Mouse (Mus musculus) liver, embryonic 15.5 days (tissue): ENCODE measurements around the gene Il2. TPM values are rescaled to one million over a fixed set of nuclear protein-coding genes. Genes with fewer than 3 reads are reported as not detected.

Source experiments
- ATAC-seq: fragments of 200-750 bp; cut with Nextera tagmentation; 2 replicates; pipeline ENCODE4 v1.8.0; 2017; ENCODE audit warnings: moderate number of reproducible peaks, mild to moderate bottlenecking, moderate library complexity; ENCODE audit not compliant: insufficient read depth
- H3K27ac ChIP-seq: fragments of 300-500 bp; sonication (generic); replicated peaks from 2 replicates; pipeline ENCODE4 v1.5.1; 2015; ENCODE audit warnings: mild to moderate bottlenecking, inconsistent platforms
- H3K27me3 ChIP-seq: fragments of 300-500 bp; sonication (generic); 2 replicates; pipeline ENCODE4 v1.6.1; 2015; ENCODE audit warnings: mild to moderate bottlenecking, inconsistent platforms
- H3K36me3 ChIP-seq: fragments of 300-500 bp; sonication (generic); replicated peaks from 2 replicates; pipeline ENCODE4 v1.6.1; 2015; ENCODE audit warnings: moderate library complexity, mild to moderate bottlenecking, inconsistent platforms
- H3K4me1 ChIP-seq: fragments of 300-500 bp; sonication (generic); replicated peaks from 2 replicates; pipeline ENCODE4 v1.6.1; 2015; ENCODE audit warnings: inconsistent platforms
- H3K4me2 ChIP-seq: fragments of 300-500 bp; sonication (generic); 2 replicates; pipeline ENCODE4 v1.6.1; 2015; ENCODE audit warnings: moderate library complexity, mild to moderate bottlenecking, inconsistent platforms
- H3K4me3 ChIP-seq: fragments of 300-500 bp; sonication (generic); replicated peaks from 2 replicates; pipeline ENCODE4 v1.5.1; 2015; ENCODE audit warnings: mild to moderate bottlenecking, inconsistent platforms
- H3K9ac ChIP-seq: fragments of 300-500 bp; sonication (generic); 2 replicates; pipeline ENCODE4 v1.6.1; 2015; ENCODE audit warnings: moderate library complexity, mild to moderate bottlenecking, inconsistent platforms
- H3K9me3 ChIP-seq: fragments of 300-500 bp; sonication (generic); replicated peaks from 2 replicates; pipeline ENCODE4 v1.6.1; 2016; ENCODE audit warnings: inconsistent platforms
- WGBS: fragments of 180-500 bp; shearing (Covaris S2); methylation state at CpG from one replicate; pipeline ENCODE4 v1.1.7; 2015; ENCODE audit warnings: mixed read lengths; ENCODE audit not compliant: insufficient replicate concordance; 5-methylcytosine and 5-hydroxymethylcytosine counted together
- polyA plus RNA-seq: library from polyadenylated mRNA; unstranded; fragments of >200 nt; fragmentation: Nextera tagmentation; extraction: Ambion mirVana; gene quantifications from 2 replicates; pipeline ENCODE4 v1.2.1, GENCODE M21; 2015

Gene Il2
- polyA plus RNA-seq, 1 experiment from 2014 or later = 0.14 TPM

GRCm38 (mm10) chr3:37146406-37146805 lies 20.6 kb upstream of the Il2 start:
- ATAC-seq = no peak
- WGBS = 10% methylated on average over 8 of the region's 8 CpGs
- no peak overlapping the region for H3K4me3 ChIP-seq
- no peak overlapping the region for H3K4me2 ChIP-seq
- no peaks in the 10 kb centered on the region for H3K27me3 ChIP-seq
- H3K36me3 ChIP-seq = no peaks in the 10 kb centered on the region
- H3K4me1 ChIP-seq = peaks cover 1% of the 10 kb centered on the region; the same call in 1 of the 2 replicates
- no peak overlapping the region for H3K9ac ChIP-seq
- no peak overlapping the region for H3K27ac ChIP-seq
- H3K9me3 ChIP-seq = no peaks in the 10 kb centered on the region

GRCm38 (mm10) chr3:37144979-37145378 lies 19.2 kb upstream of the Il2 start:
- WGBS = 23% methylated on average over 1 of the region's 1 CpGs
- no peak overlapping the region for H3K27ac ChIP-seq
- ATAC-seq = no peak
- no peak overlapping the region for H3K4me2 ChIP-seq
- H3K4me3 ChIP-seq = no peak overlapping the region
- H3K27me3 ChIP-seq = no peaks in the 10 kb centered on the region
- H3K9ac ChIP-seq = no peak overlapping the region
- H3K4me1 ChIP-seq = peaks cover 3% of the 10 kb centered on the region; the same call in 1 of the 2 replicates
- no peaks in the 10 kb centered on the region for H3K36me3 ChIP-seq
- H3K9me3 ChIP-seq = no peaks in the 10 kb centered on the region

- H3K4me3 ChIP-seq = no peak overlapping the region
- 44% methylated on average over 2 of the region's 2 CpGs for WGBS
- no peaks in the 10 kb centered on the region for H3K36me3 ChIP-seq
- H3K27me3 ChIP-seq = no peaks in the 10 kb centered on the region
- H3K9ac ChIP-seq = no peak overlapping the region
- ATAC-seq = no peak
- H3K4me1 ChIP-seq = peaks cover 3% of the 10 kb centered on the region; the same call in 1 of the 2 replicates
- no peak overlapping the region for H3K4me2 ChIP-seq
- H3K9me3 ChIP-seq = no peaks in the 10 kb centered on the region
- no peak overlapping the region for H3K27ac ChIP-seq
These were observed 16.1 kb upstream of the Il2 start for GRCm38 (mm10) chr3:37141827-37142226.

- WGBS = 57% methylated on average over 6 of the region's 6 CpGs
- H3K4me3 ChIP-seq = no peak overlapping the region
- H3K27ac ChIP-seq = no peak overlapping the region
- no peak for ATAC-seq
- peaks cover 3% of the 10 kb centered on the region; the same call in 1 of the 2 replicates for H3K4me1 ChIP-seq
- H3K36me3 ChIP-seq = no peaks in the 10 kb centered on the region
- no peaks in the 10 kb centered on the region for H3K9me3 ChIP-seq
- H3K4me2 ChIP-seq = no peak overlapping the region
- no peak overlapping the region for H3K9ac ChIP-seq
- H3K27me3 ChIP-seq = no peaks in the 10 kb centered on the region
These were observed 14.6 kb upstream of the Il2 start for GRCm38 (mm10) chr3:37140168-37140906.

GRCm38 (mm10) chr3:37139192-37139591 lies 13.4 kb upstream of the Il2 start:
- peaks cover 3% of the 10 kb centered on the region; the same call in 1 of the 2 replicates for H3K4me1 ChIP-seq
- H3K27ac ChIP-seq = no peak overlapping the region
- H3K4me2 ChIP-seq = no peak overlapping the region
- H3K9ac ChIP-seq = no peak overlapping the region
- no peak for ATAC-seq
- WGBS = 52% methylated on average over 3 of the region's 3 CpGs
- no peaks in the 10 kb centered on the region for H3K9me3 ChIP-seq
- H3K36me3 ChIP-seq = no peaks in the 10 kb centered on the region
- no peak overlapping the region for H3K4me3 ChIP-seq
- no peaks in the 10 kb centered on the region for H3K27me3 ChIP-seq

GRCm38 (mm10) chr3:37137231-37137630 lies 11.5 kb upstream of the Il2 start:
- H3K36me3 ChIP-seq = no peaks in the 10 kb centered on the region
- no peaks in the 10 kb centered on the region for H3K27me3 ChIP-seq
- no peak overlapping the region for H3K27ac ChIP-seq
- peaks cover 3% of the 10 kb centered on the region; the same call in 1 of the 2 replicates for H3K4me1 ChIP-seq
- H3K9me3 ChIP-seq = no peaks in the 10 kb centered on the region
- no peak for ATAC-seq
- H3K9ac ChIP-seq = no peak overlapping the region
- WGBS = 39% methylated on average over 4 of the region's 4 CpGs
- H3K4me3 ChIP-seq = no peak overlapping the region
- H3K4me2 ChIP-seq = no peak overlapping the region

- ATAC-seq = no peak
- Histone ChIP-seq H3K4me2 (no peak overlapping the region), H3K27ac (no peak overlapping the region), H3K4me3 (no peak overlapping the region), H3K27me3 (no peaks in the 10 kb centered on the region), H3K36me3 (no peaks in the 10 kb centered on the region), H3K4me1 (no peaks in the 10 kb centered on the region), H3K9ac (no peak overlapping the region), H3K9me3 (no peaks in the 10 kb centered on the region)
- 42% methylated on average over 2 of the region's 2 CpGs for WGBS
These were observed 3.3 kb upstream of the Il2 start for GRCm38 (mm10) chr3:37129063-37129462.

- ATAC-seq = no peak
- Histone ChIP-seq H3K27ac (no peak overlapping the region), H3K9me3 (no peaks in the 10 kb centered on the region), H3K36me3 (no peaks in the 10 kb centered on the region), H3K4me3 (no peak overlapping the region), H3K9ac (no peak overlapping the region), H3K4me2 (no peak overlapping the region), H3K27me3 (no peaks in the 10 kb centered on the region), H3K4me1 (no peaks in the 10 kb centered on the region)
- 28% methylated on average over 4 of the region's 4 CpGs for WGBS
These were observed 2.5 kb upstream of the Il2 start for GRCm38 (mm10) chr3:37128269-37128668.

- WGBS = 24% methylated on average over 4 of the region's 4 CpGs
- ATAC-seq = no peak
These were observed 403 bp upstream of the Il2 start for GRCm38 (mm10) chr3:37126162-37126561.

GRCm38 (mm10) chr3:37090721-37091120 lies 35.0 kb downstream of the Il2 start:
- no peaks in the 10 kb centered on the region for H3K9me3 ChIP-seq
- H3K4me1 ChIP-seq = no peaks in the 10 kb centered on the region
- no peak overlapping the region for H3K4me3 ChIP-seq
- H3K4me2 ChIP-seq = no peak overlapping the region
- no peak overlapping the region for H3K27ac ChIP-seq
- H3K27me3 ChIP-seq = no peaks in the 10 kb centered on the region
- H3K9ac ChIP-seq = no peak overlapping the region
- H3K36me3 ChIP-seq = no peaks in the 10 kb centered on the region
- ATAC-seq = no peak

More at GRCm38 (mm10) chr3:37126162-37126561, 403 bp upstream of the Il2 start:
- Histone ChIP-seq H3K27ac (no peak overlapping the region), H3K4me1 (no peaks in the 10 kb centered on the region), H3K27me3 (no peaks in the 10 kb centered on the region), H3K9ac (no peak overlapping the region), H3K4me3 (no peak overlapping the region), H3K4me2 (no peak overlapping the region), H3K36me3 (no peaks in the 10 kb centered on the region), H3K9me3 (no peaks in the 10 kb centered on the region)

- WGBS = 49% methylated on average over 4 of the region's 4 CpGs
- ATAC-seq = no peak
- no peak overlapping the region for H3K9ac ChIP-seq
These were observed 40.9 kb downstream of the Il2 start for GRCm38 (mm10) chr3:37084860-37085259.

GRCm38 (mm10) chr3:37073211-37073610 lies 52.5 kb downstream of the Il2 start:
- Histone ChIP-seq H3K9me3 (no peaks in the 10 kb centered on the region), H3K4me1 (no peaks in the 10 kb centered on the region), H3K9ac (no peak overlapping the region), H3K4me2 (no peak overlapping the region), H3K4me3 (no peak overlapping the region), H3K27ac (no peak overlapping the region), H3K36me3 (no peaks in the 10 kb centered on the region), H3K27me3 (no peaks in the 10 kb centered on the region)
- no peak for ATAC-seq

More at GRCm38 (mm10) chr3:37084860-37085259, 40.9 kb downstream of the Il2 start:
- H3K9me3 ChIP-seq = no peaks in the 10 kb centered on the region
- no peak overlapping the region for H3K27ac ChIP-seq
- no peaks in the 10 kb centered on the region for H3K27me3 ChIP-seq
- no peaks in the 10 kb centered on the region for H3K36me3 ChIP-seq
- no peaks in the 10 kb centered on the region for H3K4me1 ChIP-seq
- no peak overlapping the region for H3K4me3 ChIP-seq
- no peak overlapping the region for H3K4me2 ChIP-seq
